Mouse (Mus musculus) inflammation-experienced regulatory T-cells, adult 16 weeks (primary cell): ENCODE data around the gene Olfr131. TPM values are rescaled to one million over a fixed set of nuclear protein-coding genes. Genes with fewer than 3 reads are reported as not detected.

ENCODE experiments used
- polyA plus RNA-seq: library from polyadenylated mRNA; unstranded; fragments of 100-300 nt; shearing (Covaris generic); gene quantifications from one replicate; pipeline ENCODE4 v1.2.1, GENCODE M21; 2017

Gene Olfr131
- polyA plus RNA-seq, result not detected

DNA sequence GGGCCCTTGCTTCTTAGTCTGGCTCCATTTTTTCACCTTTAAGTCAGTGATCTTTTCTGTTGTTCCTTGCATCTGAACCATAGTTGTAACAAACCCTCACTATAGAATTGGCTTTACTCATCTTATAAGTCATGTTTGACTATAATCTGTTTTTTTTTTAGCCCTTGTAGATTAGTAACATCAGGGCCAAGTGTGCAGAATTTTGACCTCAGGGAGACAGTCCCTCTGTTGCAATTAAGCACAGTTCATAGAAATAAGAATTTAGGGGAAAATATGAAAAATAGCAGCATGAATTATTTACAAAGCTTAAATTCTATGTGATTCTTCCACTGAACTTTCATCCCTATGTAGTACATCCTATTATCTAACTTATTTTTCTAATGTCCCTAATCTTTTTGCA, at the start of gene Olfr131:
Olfr131 (minus strand) TSS at position 101 of the 400 bp plus-strand sequence.

DNA sequence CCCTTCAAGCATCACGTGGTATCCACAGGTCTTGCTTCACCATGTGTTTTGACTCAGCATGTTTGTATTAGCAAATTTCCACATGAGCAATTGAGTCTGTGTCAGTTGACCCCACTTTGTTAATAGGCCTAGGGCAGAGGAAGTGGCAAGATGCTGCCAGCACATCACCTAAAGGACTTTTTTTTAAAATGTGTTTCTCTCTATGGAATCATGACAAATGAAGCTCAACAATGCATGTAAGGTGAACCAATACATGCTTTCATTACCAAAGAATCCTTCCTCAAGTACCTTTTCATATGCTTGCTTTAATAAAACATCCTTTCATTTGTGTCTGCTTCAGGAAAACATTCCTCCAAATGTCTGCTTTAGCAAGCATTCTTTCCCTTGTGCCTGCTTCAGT, 45.9 kb upstream of the Olfr131 start, which contains the start of gene Olfr132:
Olfr132 (minus strand) TSS at position 101 of the 400 bp plus-strand sequence.

DNA sequence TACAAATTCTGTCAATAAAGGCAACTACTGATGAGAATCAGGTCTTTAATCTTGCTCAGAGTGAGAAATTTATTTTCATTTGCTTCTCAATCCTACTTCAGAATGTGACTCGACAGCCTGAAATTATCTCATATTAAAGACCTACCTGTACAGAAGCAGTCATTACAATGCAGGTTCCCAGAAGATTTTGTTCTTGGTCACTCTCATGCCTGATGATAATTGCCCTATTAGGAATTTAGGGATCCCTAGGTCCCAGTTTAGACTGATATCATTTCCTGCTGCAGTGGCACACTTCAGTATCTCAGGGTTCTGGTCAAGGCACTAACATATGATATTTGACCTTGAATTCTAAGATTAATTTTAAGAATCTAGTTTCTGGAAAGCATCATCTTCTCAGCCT, 24.9 kb downstream of the Olfr131 start, which contains the start of gene Olfr130:
Olfr130 (plus strand) TSS at position 301 of the 400 bp plus-strand sequence.

DNA sequence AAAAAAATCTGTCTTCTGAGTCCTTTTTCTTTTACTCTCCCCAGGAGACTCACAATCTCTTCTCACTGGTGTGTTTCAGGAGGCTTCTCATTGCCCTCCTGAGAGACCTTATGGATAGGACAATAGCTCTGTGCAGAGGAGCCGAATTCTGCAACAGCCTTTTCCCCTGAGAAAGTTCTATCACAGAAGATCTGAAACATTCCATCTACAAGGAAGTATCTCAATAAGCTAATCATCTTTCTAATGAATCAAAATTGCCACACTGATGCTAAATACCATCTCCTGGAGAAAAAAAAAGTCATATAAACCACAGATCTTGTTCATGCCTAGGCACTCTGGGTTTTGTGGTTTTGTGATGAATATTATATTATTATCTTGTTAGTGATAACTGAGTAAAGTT, 28.5 kb downstream of the Olfr131 start, which contains the start of gene Olfr129:
Olfr129 (minus strand) TSS at position 101 of the 400 bp plus-strand sequence.

Other genes starting within 250 kb of the Olfr131 start
- gene Olfr126, start 241.2 kb downstream of the Olfr131 start, polyA plus RNA-seq, result not detected
- not detected for gene Olfr127, start 188.3 kb downstream of the Olfr131 start, polyA plus RNA-seq
- gene Olfr128, start 168.1 kb downstream of the Olfr131 start, polyA plus RNA-seq, result not detected
- gene Olfr761, start 135.6 kb downstream of the Olfr131 start, polyA plus RNA-seq, result not detected
- gene Olfr129, start 28.6 kb downstream of the Olfr131 start, polyA plus RNA-seq, result not detected
- not detected for gene Olfr130, start 24.8 kb downstream of the Olfr131 start, polyA plus RNA-seq
- gene Olfr132, start 45.8 kb upstream of the Olfr131 start, polyA plus RNA-seq, result not detected
- not detected for gene Olfr133, start 56.6 kb upstream of the Olfr131 start, polyA plus RNA-seq
- gene Olfr134, start 82.7 kb upstream of the Olfr131 start, polyA plus RNA-seq, result not detected
- not detected for gene Olfr135, start 115.6 kb upstream of the Olfr131 start, polyA plus RNA-seq
- gene Olfr138, start 172.3 kb upstream of the Olfr131 start, polyA plus RNA-seq, result not detected
- not detected for gene Olfr137, start 218.9 kb upstream of the Olfr131 start, polyA plus RNA-seq
- not detected for gene Olfr136, start 241.1 kb upstream of the Olfr131 start, polyA plus RNA-seq